Mouse (Mus musculus): ENCODE measurements around the gene St8sia4. TPM values are rescaled to one million over a fixed set of nuclear protein-coding genes. Genes with fewer than 3 reads are reported as not detected.

St8sia4 gene
- polyA plus RNA-seq, 1 experiment = 0.77 TPM

- Histone ChIP-seq H3K36me3 (ENCODE audit: control insufficient read depth, insufficient read depth, low read length) (no peaks in the 10 kb centered on the region), H3K4me1 (ENCODE audit: control insufficient read depth, insufficient read depth, low read length) (no peaks in the 10 kb centered on the region), H3K27ac (ENCODE audit: insufficient read depth, low read depth, low read length) (no peak overlapping the region), H3K27me3 (replicated peaks; ENCODE audit: control insufficient read depth, insufficient read depth, low read length) (no peaks in the 10 kb centered on the region), H3K4me3 (ENCODE audit: insufficient read depth, low read depth, low read length) (no peak overlapping the region)
- TF ChIP-seq CTCF (conservative IDR thresholded peaks at IDR 0.05; ENCODE audit: insufficient read depth, insufficient read length, low read depth, low read length) = no peak
- TF ChIP-seq POLR2A (IDR thresholded peaks at IDR 0.05; ENCODE audit: low read depth, low read length) = no peak
- over 99% methylated on average over 3 of the region's 3 CpGs for WGBS
- no peak for DNase-seq
Measured at GRCm38 (mm10) chr1:95639001-95639400, 28.4 kb downstream of the St8sia4 start.

- no peak for DNase-seq
- H3K4me1 ChIP-seq (ENCODE audit: control insufficient read depth, insufficient read depth, low read length) = no peaks in the 10 kb centered on the region
- WGBS = 79% methylated on average over 5 of the region's 5 CpGs
- no peaks in the 10 kb centered on the region for H3K36me3 ChIP-seq (ENCODE audit: control insufficient read depth, insufficient read depth, low read length)
- no peak overlapping the region for H3K27ac ChIP-seq (ENCODE audit: insufficient read depth, low read depth, low read length)
- no peaks in the 10 kb centered on the region for H3K27me3 ChIP-seq (replicated peaks; ENCODE audit: control insufficient read depth, insufficient read depth, low read length)
- H3K4me3 ChIP-seq (ENCODE audit: insufficient read depth, low read depth, low read length) = no peak overlapping the region
- TF ChIP-seq CTCF (conservative IDR thresholded peaks at IDR 0.05; ENCODE audit: insufficient read depth, insufficient read length, low read depth, low read length) (no peak), POLR2A (IDR thresholded peaks at IDR 0.05; ENCODE audit: low read depth, low read length) (no peak)
Measured at GRCm38 (mm10) chr1:95624376-95624775, 43.0 kb downstream of the St8sia4 start.

GRCm38 (mm10) chr1:95618647-95619046, 48.7 kb downstream of the St8sia4 start:
- DNase-seq = peak; percentile 5
- WGBS = 11% methylated on average over 3 of the region's 3 CpGs
- no peak overlapping the region for H3K27ac ChIP-seq (ENCODE audit: insufficient read depth, low read depth, low read length)

GRCm38 (mm10) chr1:95618125-95618524, 49.2 kb downstream of the St8sia4 start:
- Histone ChIP-seq H3K36me3 (ENCODE audit: control insufficient read depth, insufficient read depth, low read length) (no peaks in the 10 kb centered on the region), H3K4me1 (ENCODE audit: control insufficient read depth, insufficient read depth, low read length) (no peaks in the 10 kb centered on the region), H3K4me3 (ENCODE audit: insufficient read depth, low read depth, low read length) (no peak overlapping the region), H3K27me3 (replicated peaks; ENCODE audit: control insufficient read depth, insufficient read depth, low read length) (no peaks in the 10 kb centered on the region), H3K27ac (ENCODE audit: insufficient read depth, low read depth, low read length) (no peak overlapping the region)
- DNase-seq = peak; percentile 6
- WGBS = 40% methylated on average over 3 of the region's 3 CpGs
- TF ChIP-seq POLR2A (IDR thresholded peaks at IDR 0.05; ENCODE audit: low read depth, low read length) (no peak), CTCF (conservative IDR thresholded peaks at IDR 0.05; ENCODE audit: insufficient read depth, insufficient read length, low read depth, low read length) (no peak)

More at GRCm38 (mm10) chr1:95618647-95619046, 48.7 kb downstream of the St8sia4 start:
- no peaks in the 10 kb centered on the region for H3K36me3 ChIP-seq (ENCODE audit: control insufficient read depth, insufficient read depth, low read length)
- no peaks in the 10 kb centered on the region for H3K4me1 ChIP-seq (ENCODE audit: control insufficient read depth, insufficient read depth, low read length)
- no peak for TF ChIP-seq POLR2A (IDR thresholded peaks at IDR 0.05; ENCODE audit: low read depth, low read length)
- TF ChIP-seq CTCF (conservative IDR thresholded peaks at IDR 0.05; ENCODE audit: insufficient read depth, insufficient read length, low read depth, low read length) = no peak
- H3K27me3 ChIP-seq (replicated peaks; ENCODE audit: control insufficient read depth, insufficient read depth, low read length) = no peaks in the 10 kb centered on the region
- no peak overlapping the region for H3K4me3 ChIP-seq (ENCODE audit: insufficient read depth, low read depth, low read length)

GRCm38 (mm10) chr1:95610017-95610416, 57.4 kb downstream of the St8sia4 start:
- no peaks in the 10 kb centered on the region for H3K4me1 ChIP-seq (ENCODE audit: control insufficient read depth, insufficient read depth, low read length)

GRCm38 (mm10) chr1:95609045-95609444, 58.3 kb downstream of the St8sia4 start:
- Histone ChIP-seq H3K27me3 (replicated peaks; ENCODE audit: control insufficient read depth, insufficient read depth, low read length) (no peaks in the 10 kb centered on the region), H3K4me1 (ENCODE audit: control insufficient read depth, insufficient read depth, low read length) (no peaks in the 10 kb centered on the region), H3K4me3 (ENCODE audit: insufficient read depth, low read depth, low read length) (no peak overlapping the region), H3K27ac (ENCODE audit: insufficient read depth, low read depth, low read length) (no peak overlapping the region), H3K36me3 (ENCODE audit: control insufficient read depth, insufficient read depth, low read length) (no peaks in the 10 kb centered on the region)
- WGBS = 89% methylated on average over 5 of the region's 5 CpGs
- no peak for DNase-seq
- no peak for TF ChIP-seq CTCF (conservative IDR thresholded peaks at IDR 0.05; ENCODE audit: insufficient read depth, insufficient read length, low read depth, low read length)
- TF ChIP-seq POLR2A (IDR thresholded peaks at IDR 0.05; ENCODE audit: low read depth, low read length) = no peak

More at GRCm38 (mm10) chr1:95610017-95610416, 57.4 kb downstream of the St8sia4 start:
- Histone ChIP-seq H3K27ac (ENCODE audit: insufficient read depth, low read depth, low read length) (no peak overlapping the region), H3K27me3 (replicated peaks; ENCODE audit: control insufficient read depth, insufficient read depth, low read length) (no peaks in the 10 kb centered on the region), H3K4me3 (ENCODE audit: insufficient read depth, low read depth, low read length) (no peak overlapping the region), H3K36me3 (ENCODE audit: control insufficient read depth, insufficient read depth, low read length) (no peaks in the 10 kb centered on the region)
- no peak for TF ChIP-seq CTCF (conservative IDR thresholded peaks at IDR 0.05; ENCODE audit: insufficient read depth, insufficient read length, low read depth, low read length)
- no peak for TF ChIP-seq POLR2A (IDR thresholded peaks at IDR 0.05; ENCODE audit: low read depth, low read length)
- WGBS = 74% methylated on average over 2 of the region's 2 CpGs
- DNase-seq = no peak

GRCm38 (mm10) chr1:95605458-95605857, 61.9 kb downstream of the St8sia4 start:
- Histone ChIP-seq H3K4me3 (ENCODE audit: insufficient read depth, low read depth, low read length) (no peak overlapping the region), H3K4me1 (ENCODE audit: control insufficient read depth, insufficient read depth, low read length) (no peaks in the 10 kb centered on the region), H3K36me3 (ENCODE audit: control insufficient read depth, insufficient read depth, low read length) (no peaks in the 10 kb centered on the region), H3K27ac (ENCODE audit: insufficient read depth, low read depth, low read length) (no peak overlapping the region), H3K27me3 (replicated peaks; ENCODE audit: control insufficient read depth, insufficient read depth, low read length) (no peaks in the 10 kb centered on the region)
- 64% methylated on average over 2 of the region's 2 CpGs for WGBS
- DNase-seq = no peak
- TF ChIP-seq CTCF (conservative IDR thresholded peaks at IDR 0.05; ENCODE audit: insufficient read depth, insufficient read length, low read depth, low read length) = no peak
- no peak for TF ChIP-seq POLR2A (IDR thresholded peaks at IDR 0.05; ENCODE audit: low read depth, low read length)

Measured in kidney, adult 2 months (tissue).